Mouse (Mus musculus): ENCODE data around the gene Dgkh.

DNA sequence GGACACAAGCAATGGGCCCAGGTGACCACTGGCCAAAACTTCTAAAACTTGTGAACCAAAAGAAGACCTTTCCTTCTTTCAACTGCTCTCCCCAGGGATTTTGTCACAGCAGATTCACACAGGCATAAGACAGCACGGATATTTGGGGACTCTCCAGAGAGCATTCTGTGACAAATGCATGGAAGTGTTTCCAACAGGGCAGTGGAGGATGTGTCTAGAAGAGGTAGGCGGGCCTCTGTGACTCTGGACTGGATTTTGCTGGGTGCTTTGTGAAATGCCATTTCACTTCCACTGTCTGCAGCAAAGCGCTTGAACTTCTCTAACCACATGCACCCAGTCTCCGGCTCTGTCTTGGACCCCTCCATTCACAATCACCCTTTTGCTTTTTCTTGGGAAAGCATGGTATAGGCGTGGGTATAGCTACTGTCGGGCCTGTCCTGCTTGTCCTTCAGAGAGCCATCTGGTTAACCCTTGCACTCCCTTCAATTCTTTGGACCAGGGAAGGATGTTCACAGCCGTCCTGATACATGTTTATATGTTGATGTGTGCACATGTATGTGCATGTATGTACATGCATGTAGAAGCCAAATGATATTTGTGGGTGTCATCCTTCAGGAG is 77.5 kb downstream of the Dgkh start:
- no peak for TF ChIP-seq CTCF (IDR thresholded peaks at IDR 0.05; ENCODE audit: control insufficient read depth, insufficient read depth, insufficient replicate concordance, low read depth, low read length)
- TF ChIP-seq POLR2A (IDR thresholded peaks at IDR 0.05; ENCODE audit: control insufficient read depth, low read depth, low read length): no peak
